Mouse (Mus musculus): Measurements from ENCODE around the gene Rcn3. TPM values are rescaled to one million over a fixed set of nuclear protein-coding genes. Genes with fewer than 3 reads are reported as not detected.
A peak's percentile ranks its signal among the peaks of the same experiment; 100 is the strongest.

Rcn3 gene
- polyA plus RNA-seq, 1 experiment from 2014 or later = 215 TPM

GRCm38 (mm10) chr7:45072230-45072629, 19.8 kb downstream of the Rcn3 start:
- Histone ChIP-seq H3K9me3 (replicated peaks; ENCODE audit: low read length) (no peaks in the 10 kb centered on the region), H3K4me3 (replicated peaks; ENCODE audit: low read depth, low read length) (no peak overlapping the region), H3K4me2 (ENCODE audit: low read length) (no peak overlapping the region), H3K9ac (ENCODE audit: low read depth, low read length) (no peak overlapping the region), H3K27ac (no peak overlapping the region), H3K36me3 (ENCODE audit: insufficient read depth, low read length) (peaks cover 20% of the 10 kb centered on the region; the same call in 1 of the 2 replicates), H3K27me3 (ENCODE audit: insufficient read depth, low read length) (no peaks in the 10 kb centered on the region), H3K4me1 (replicated peaks; ENCODE audit: insufficient read depth, low read length) (no peaks in the 10 kb centered on the region)
- peak; percentile 60 for TF ChIP-seq CTCF (IDR thresholded peaks at IDR 0.05; ENCODE audit: low read depth)
- DNase-seq (ENCODE audit: low spot score) (no peak), ATAC-seq (replicated peaks; ENCODE audit: low FRiP score, low read depth) (no peak)
- WGBS = 77% methylated on average over 2 of the region's 2 CpGs

GRCm38 (mm10) chr7:45069671-45070070, 22.4 kb downstream of the Rcn3 start:
- Histone ChIP-seq H3K9me3 (replicated peaks; ENCODE audit: low read length) (no peaks in the 10 kb centered on the region), H3K27ac (no peak overlapping the region), H3K27me3 (ENCODE audit: insufficient read depth, low read length) (no peaks in the 10 kb centered on the region), H3K4me2 (ENCODE audit: low read length) (no peak overlapping the region), H3K36me3 (ENCODE audit: insufficient read depth, low read length) (no peaks in the 10 kb centered on the region), H3K4me3 (replicated peaks; ENCODE audit: low read depth, low read length) (no peak overlapping the region), H3K4me1 (replicated peaks; ENCODE audit: insufficient read depth, low read length) (no peaks in the 10 kb centered on the region), H3K9ac (ENCODE audit: low read depth, low read length) (no peak overlapping the region)
- 83% methylated on average over 2 of the region's 2 CpGs for WGBS
- no peak for TF ChIP-seq CTCF (IDR thresholded peaks at IDR 0.05; ENCODE audit: low read depth)
- no peak for ATAC-seq (replicated peaks; ENCODE audit: low FRiP score, low read depth)
- no peak for DNase-seq (ENCODE audit: low spot score)

GRCm38 (mm10) chr7:45068000-45068318, 24.1 kb downstream of the Rcn3 start:
- ATAC-seq (replicated peaks; ENCODE audit: low FRiP score, low read depth) (no peak), DNase-seq (ENCODE audit: low spot score) (peak; percentile 80)
- no peaks in the 10 kb centered on the region for H3K9me3 ChIP-seq (replicated peaks; ENCODE audit: low read length)
- no peak overlapping the region for H3K4me3 ChIP-seq (replicated peaks; ENCODE audit: low read depth, low read length)
- H3K27ac ChIP-seq = no peak overlapping the region
- H3K9ac ChIP-seq (ENCODE audit: low read depth, low read length) = no peak overlapping the region
- no peaks in the 10 kb centered on the region for H3K36me3 ChIP-seq (ENCODE audit: insufficient read depth, low read length)
- no peaks in the 10 kb centered on the region for H3K27me3 ChIP-seq (ENCODE audit: insufficient read depth, low read length)
- 30% methylated on average over 5 of the region's 5 CpGs for WGBS
- H3K4me1 ChIP-seq (replicated peaks; ENCODE audit: insufficient read depth, low read length) = no peaks in the 10 kb centered on the region; the same call in 1 of the 2 replicates
- TF ChIP-seq CTCF (IDR thresholded peaks at IDR 0.05; ENCODE audit: low read depth) = peak; percentile 87
- H3K4me2 ChIP-seq (ENCODE audit: low read length) = no peak overlapping the region

GRCm38 (mm10) chr7:45067190-45067999, 24.6 kb downstream of the Rcn3 start:
- DNase-seq (ENCODE audit: low spot score) (no peak), ATAC-seq (replicated peaks; ENCODE audit: low FRiP score, low read depth) (no peak)
- H3K9me3 ChIP-seq (replicated peaks; ENCODE audit: low read length) = no peaks in the 10 kb centered on the region
- H3K27ac ChIP-seq = no peak overlapping the region
- H3K4me1 ChIP-seq (replicated peaks; ENCODE audit: insufficient read depth, low read length) = no peaks in the 10 kb centered on the region; the same call in 1 of the 2 replicates
- WGBS = 88% methylated on average over 4 of the region's 4 CpGs
- no peak for TF ChIP-seq CTCF (IDR thresholded peaks at IDR 0.05; ENCODE audit: low read depth)
- no peak overlapping the region for H3K9ac ChIP-seq (ENCODE audit: low read depth, low read length)
- no peaks in the 10 kb centered on the region for H3K27me3 ChIP-seq (ENCODE audit: insufficient read depth, low read length)
- H3K4me2 ChIP-seq (ENCODE audit: low read length) = no peak overlapping the region
- no peaks in the 10 kb centered on the region for H3K36me3 ChIP-seq (ENCODE audit: insufficient read depth, low read length)
- no peak overlapping the region for H3K4me3 ChIP-seq (replicated peaks; ENCODE audit: low read depth, low read length)

- Histone ChIP-seq H3K4me2 (ENCODE audit: low read length) (peak within 1 kb of the TSS; percentile 68), H3K9me3 (replicated peaks; ENCODE audit: low read length) (no peaks in the 10 kb centered on the region), H3K9ac (ENCODE audit: low read depth, low read length) (peak within 1 kb of the TSS; percentile 76), H3K36me3 (ENCODE audit: insufficient read depth, low read length) (no peaks in the 10 kb centered on the region), H3K27ac (peak within 1 kb of the TSS; percentile 98), H3K4me1 (replicated peaks; ENCODE audit: insufficient read depth, low read length) (peaks cover 4% of the 10 kb centered on the region; the same call in 1 of the 2 replicates), H3K27me3 (ENCODE audit: insufficient read depth, low read length) (no peaks in the 10 kb centered on the region), H3K4me3 (replicated peaks; ENCODE audit: low read depth, low read length) (peak within 1 kb of the TSS; percentile 77)
- peak; percentile 99 for DNase-seq (ENCODE audit: low spot score)
- peak; percentile 84 for ATAC-seq (replicated peaks; ENCODE audit: low FRiP score, low read depth)
- WGBS = under 1% methylated on average over 31 of the region's 31 CpGs
- peak; percentile 35; the same call in 1 of the 2 replicates for TF ChIP-seq CTCF (IDR thresholded peaks at IDR 0.05; ENCODE audit: low read depth)
Observed at GRCm38 (mm10) chr7:45062239-45062835, 29.7 kb downstream of the Rcn3 start, which contains the start of the genes Nosip and Prrg2. Nosip (plus strand) TSS chr7:45062429. Prrg2 (minus strand) TSS chr7:45062677.

GRCm38 (mm10) chr7:45061532-45062075, 30.4 kb downstream of the Rcn3 start:
- Histone ChIP-seq H3K36me3 (ENCODE audit: insufficient read depth, low read length) (no peaks in the 10 kb centered on the region), H3K4me2 (ENCODE audit: low read length) (peak overlapping the region; percentile 68), H3K27me3 (ENCODE audit: insufficient read depth, low read length) (no peaks in the 10 kb centered on the region), H3K27ac (peak overlapping the region; percentile 98), H3K9me3 (replicated peaks; ENCODE audit: low read length) (no peaks in the 10 kb centered on the region), H3K9ac (ENCODE audit: low read depth, low read length) (peak overlapping the region; percentile 76), H3K4me3 (replicated peaks; ENCODE audit: low read depth, low read length) (peak overlapping the region; percentile 77), H3K4me1 (replicated peaks; ENCODE audit: insufficient read depth, low read length) (peaks cover 4% of the 10 kb centered on the region; the same call in 1 of the 2 replicates)
- DNase-seq (ENCODE audit: low spot score) (peak; percentile 73), ATAC-seq (replicated peaks; ENCODE audit: low FRiP score, low read depth) (peak; percentile 63)
- no peak for TF ChIP-seq CTCF (IDR thresholded peaks at IDR 0.05; ENCODE audit: low read depth)
- 9% methylated on average over 11 of the region's 11 CpGs for WGBS

Data from kidney, postnatal 0 days (tissue).